23 mouse cellular contexts compared by ENCODE assay signal in genomic region chr16:67436301-67436700, GRCm38 (mm10).
"Had no signal": no experiment of that assay in that cellular context is flagged by ENCODE, and none has a peak within 500 bp of the region (broad histone marks: within the 10 kb centered on the region; RNA-seq: fewer than 3 reads in every experiment).

No protein-coding gene starts in this region.

- H3K4me2 ChIP-seq: limb, embryonic 13.5 days; liver, embryonic 12.5 days; liver, embryonic 15.5 days; lung, embryonic 15.5 days; neural tube, embryonic 12.5 days; neural tube, embryonic 15.5 days had no signal

- H3K27ac ChIP-seq: layer of hippocampus, adult 2 months; limb, embryonic 10.5 days; limb, embryonic 13.5 days; liver, embryonic 12.5 days; liver, embryonic 15.5 days; lung, embryonic 15.5 days; midbrain, embryonic 10.5 days; neural tube, embryonic 12.5 days; neural tube, embryonic 15.5 days had no signal

- ATAC-seq: liver, embryonic 12.5 days had no signal

- H3K9ac ChIP-seq: limb, embryonic 13.5 days; liver, embryonic 12.5 days; liver, embryonic 15.5 days; lung, embryonic 15.5 days; neural tube, embryonic 12.5 days; neural tube, embryonic 15.5 days had no signal

- H3K27me3 ChIP-seq: limb, embryonic 13.5 days; liver, embryonic 12.5 days; liver, embryonic 15.5 days; lung, embryonic 15.5 days; megakaryocyte, embryonic 14.5 days; neural tube, embryonic 12.5 days; neural tube, embryonic 15.5 days had no signal

- H3K4me3 ChIP-seq: layer of hippocampus, adult 2 months; limb, embryonic 10.5 days; limb, embryonic 13.5 days; liver, embryonic 12.5 days; liver, embryonic 15.5 days; lung, embryonic 15.5 days; megakaryocyte, embryonic 14.5 days; midbrain, embryonic 10.5 days; neural tube, embryonic 12.5 days; neural tube, embryonic 15.5 days had no signal

- H3K36me3 ChIP-seq: limb, embryonic 10.5 days; limb, embryonic 13.5 days; liver, embryonic 12.5 days; liver, embryonic 15.5 days; lung, embryonic 15.5 days; midbrain, embryonic 10.5 days; neural tube, embryonic 12.5 days; neural tube, embryonic 15.5 days had no signal

- H3K4me1 ChIP-seq: limb, embryonic 10.5 days; limb, embryonic 13.5 days; liver, embryonic 12.5 days; liver, embryonic 15.5 days; lung, embryonic 15.5 days; megakaryocyte, embryonic 14.5 days; midbrain, embryonic 10.5 days; neural tube, embryonic 12.5 days; neural tube, embryonic 15.5 days had no signal

- DNase-seq: kidney, adult 9 months; kidney, postnatal 25 days; layer of hippocampus, adult 9-11 months; liver; lung, adult 18-20 months; lung, postnatal 10 days; lung, postnatal 36 days; midbrain, embryonic 14.5 days; right cerebral cortex, adult 18-20 months; right cerebral cortex, postnatal 14 days; right cerebral cortex, postnatal 4 days; thymus, adult 18-20 months; thymus, postnatal 36 days had no signal

- H3K9me3 ChIP-seq: limb, embryonic 10.5 days; limb, embryonic 13.5 days; liver, embryonic 12.5 days; liver, embryonic 15.5 days; lung, embryonic 15.5 days; megakaryocyte, embryonic 14.5 days; midbrain, embryonic 10.5 days; neural tube, embryonic 12.5 days; neural tube, embryonic 15.5 days had no signal
